Mouse (Mus musculus): Measurements from ENCODE around the gene Gcnt3. TPM values are rescaled to one million over a fixed set of nuclear protein-coding genes. Genes with fewer than 3 reads are reported as not detected.
A peak's percentile ranks its signal among the peaks of the same experiment; 100 is the strongest.
"Not testable (repeated sequence)": the region's sequence is repeated elsewhere in the genome, so short reads cannot be mapped to it uniquely, and the experiment has no call there.

The Gcnt3 gene
- total RNA-seq, 2 experiments from 2014 or later: not detected

DNA sequence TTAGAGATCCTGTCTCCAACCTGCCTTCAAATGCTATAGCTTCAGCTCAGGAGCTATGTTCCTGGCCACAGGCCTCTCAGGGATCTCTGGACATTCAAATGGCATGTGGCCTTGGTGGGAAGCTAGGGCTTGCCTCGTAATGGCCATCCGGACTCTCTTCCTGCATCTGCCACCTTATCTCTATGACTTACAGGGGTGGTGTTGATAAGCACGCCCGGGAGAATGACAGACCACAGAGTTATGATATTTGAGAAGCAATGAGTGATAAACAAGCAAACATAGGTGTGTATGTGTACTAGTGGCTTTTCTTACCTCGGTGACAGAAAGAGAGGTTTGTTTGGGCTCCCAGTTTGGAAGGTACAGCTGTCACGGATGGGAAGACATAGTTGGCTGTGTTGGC, 8.4 kb upstream of the Gcnt3 start:
- no peak for DNase-seq (ENCODE audit: extremely low spot score in 1 of 2, low spot score in 1 of 2)

DNA sequence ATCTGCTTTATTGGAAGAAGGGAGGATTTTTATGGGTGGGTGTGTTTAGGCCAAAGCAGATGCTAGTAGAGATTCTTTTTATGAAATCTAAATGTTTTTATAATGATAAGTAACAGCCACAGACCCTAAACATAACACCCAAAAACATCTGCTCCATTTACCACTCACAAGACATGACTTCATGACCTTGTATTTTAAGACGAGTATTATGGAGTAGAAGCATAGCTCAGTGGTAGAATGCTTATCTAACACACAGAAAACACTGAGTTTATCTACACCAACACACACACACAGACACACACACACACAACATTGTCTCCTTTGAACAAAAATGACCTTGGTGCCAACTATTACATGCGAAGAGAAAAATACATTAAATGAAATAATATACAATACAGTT, 7.0 kb upstream of the Gcnt3 start:
- DNase-seq (ENCODE audit: extremely low spot score in 1 of 2, low spot score in 1 of 2): no peak

- DNase-seq (ENCODE audit: extremely low spot score in 1 of 2, low spot score in 1 of 2): no peak
These were observed 5.0 kb upstream of the Gcnt3 start for GRCm38 (mm10) chr9:70042935-70043334.

DNA sequence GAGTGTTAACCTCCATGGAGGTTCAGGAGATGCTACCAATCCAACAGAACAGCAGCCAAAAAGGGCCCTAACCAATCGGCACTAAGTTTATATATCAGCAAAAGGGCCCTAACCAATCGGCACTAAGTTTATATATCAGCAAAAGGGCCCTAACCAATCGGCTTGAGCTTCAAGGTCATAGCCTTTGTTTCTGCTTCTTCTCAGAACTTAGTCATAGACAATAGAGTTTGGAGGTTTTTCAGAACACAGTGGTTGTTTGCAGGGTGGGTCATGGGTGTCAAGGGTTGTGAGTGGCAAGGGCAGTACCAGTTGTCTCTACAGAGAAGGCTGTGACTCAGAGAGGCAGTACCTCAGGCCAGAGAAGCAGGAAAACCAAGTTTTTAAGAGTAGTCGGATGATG, 4.2 kb upstream of the Gcnt3 start:
- no peak for DNase-seq (ENCODE audit: extremely low spot score in 1 of 2, low spot score in 1 of 2)

GRCm38 (mm10) chr9:70040570-70040969, 2.7 kb upstream of the Gcnt3 start:
- no peak for DNase-seq (ENCODE audit: extremely low spot score in 1 of 2, low spot score in 1 of 2)

DNA sequence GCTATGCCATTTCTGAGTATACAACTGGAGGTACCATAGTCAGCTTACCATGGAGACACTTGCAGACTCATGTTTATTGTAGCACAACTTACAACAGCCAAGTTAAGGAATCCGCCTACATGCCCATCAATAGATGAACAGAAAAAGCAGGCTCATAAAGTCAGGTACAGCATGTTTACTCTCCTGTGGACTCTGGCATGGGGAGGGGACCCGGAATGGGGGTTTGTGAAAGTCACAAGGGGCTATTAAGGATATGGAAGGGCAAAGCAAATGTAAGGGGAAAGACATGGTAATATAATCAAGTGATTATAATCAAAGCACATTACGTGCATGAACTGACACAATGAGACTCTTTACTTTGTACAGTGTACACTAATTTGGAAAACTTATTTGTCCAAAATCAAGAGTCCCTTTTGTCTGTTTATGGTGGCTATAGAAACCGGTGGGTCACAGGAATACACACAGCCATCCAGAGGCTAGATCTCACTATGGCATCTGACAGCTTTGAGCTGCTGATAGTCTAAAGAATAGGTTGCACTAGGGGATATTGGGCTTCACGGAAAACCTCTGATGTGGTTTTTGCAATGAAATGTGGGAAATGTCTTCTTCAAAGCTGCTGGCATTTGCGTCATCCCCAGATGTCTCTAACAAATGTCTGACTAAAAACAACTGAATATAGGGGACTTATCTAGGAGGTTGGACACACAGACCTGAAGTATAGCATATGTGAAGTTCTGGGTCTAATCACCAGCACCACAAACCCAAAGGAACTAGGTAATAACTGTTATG, 1.9 kb upstream of the Gcnt3 start:
- DNase-seq (ENCODE audit: extremely low spot score in 1 of 2, low spot score in 1 of 2): no peak

DNA sequence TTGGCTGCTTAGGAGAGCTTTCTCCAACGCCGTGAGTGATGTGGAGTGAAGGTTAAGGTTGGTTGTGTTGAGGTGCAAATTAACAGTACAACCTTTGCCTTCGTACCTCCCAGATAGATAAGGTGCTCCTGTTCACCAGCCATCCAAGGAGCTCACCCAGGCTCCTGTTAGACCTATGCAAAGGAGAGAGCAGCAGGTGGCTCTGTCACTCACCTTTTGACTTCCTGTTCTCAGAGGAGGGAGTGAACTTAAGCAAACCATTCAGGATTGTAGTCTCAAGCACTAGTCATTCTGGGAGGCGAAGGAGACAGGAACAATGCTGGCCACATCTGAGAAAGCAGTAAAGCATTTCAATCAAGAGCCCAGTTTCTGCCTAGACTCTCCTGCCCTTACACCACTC, 1.2 kb downstream of the Gcnt3 start:
- DNase-seq (ENCODE audit: extremely low spot score in 1 of 2, low spot score in 1 of 2): no peak

DNA sequence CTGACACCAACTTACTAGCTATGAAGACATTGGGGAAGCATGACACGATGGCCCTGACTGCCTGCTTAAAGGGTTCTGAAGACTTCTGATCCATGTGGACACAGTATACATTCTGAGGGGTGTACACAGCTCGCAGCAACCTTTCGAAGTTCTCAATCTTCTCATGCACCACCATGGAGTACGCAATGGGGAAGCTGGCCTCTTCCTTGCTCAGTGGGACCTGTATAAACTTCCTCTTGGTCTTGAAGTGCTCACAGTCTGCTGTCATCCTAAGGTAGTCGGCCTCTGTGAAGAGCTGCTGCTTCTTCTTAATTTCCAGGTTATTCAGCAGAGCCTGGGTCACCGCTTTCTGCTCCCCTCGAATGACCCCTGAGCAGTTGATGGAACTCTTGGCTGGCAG, 3.2 kb downstream of the Gcnt3 start:
- DNase-seq (ENCODE audit: extremely low spot score in 1 of 2, low spot score in 1 of 2): no peak

GRCm38 (mm10) chr9:70033056-70033455, 4.8 kb downstream of the Gcnt3 start:
- no peak for DNase-seq (ENCODE audit: extremely low spot score in 1 of 2, low spot score in 1 of 2)

DNA sequence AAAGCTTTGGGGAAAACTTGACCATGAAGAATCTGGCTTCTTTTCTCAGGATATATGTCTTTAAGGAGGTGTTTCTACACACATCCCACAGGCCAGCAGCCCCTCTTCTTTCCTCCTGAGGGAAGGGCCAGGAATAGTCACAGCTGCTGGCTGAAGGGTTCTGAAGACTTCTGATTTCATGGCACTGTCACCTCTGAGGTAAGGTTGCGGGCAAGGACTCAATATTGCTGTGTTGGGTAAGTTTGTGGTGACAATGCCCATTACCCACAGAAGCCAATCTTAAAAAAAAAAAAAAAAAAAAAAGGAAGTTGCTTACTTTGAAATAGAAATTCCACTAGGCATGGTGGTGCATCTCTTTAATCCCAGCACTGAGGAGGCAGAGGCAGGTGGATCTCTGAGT, 5.7 kb downstream of the Gcnt3 start:
- DNase-seq (ENCODE audit: extremely low spot score in 1 of 2, low spot score in 1 of 2): no peak

DNA sequence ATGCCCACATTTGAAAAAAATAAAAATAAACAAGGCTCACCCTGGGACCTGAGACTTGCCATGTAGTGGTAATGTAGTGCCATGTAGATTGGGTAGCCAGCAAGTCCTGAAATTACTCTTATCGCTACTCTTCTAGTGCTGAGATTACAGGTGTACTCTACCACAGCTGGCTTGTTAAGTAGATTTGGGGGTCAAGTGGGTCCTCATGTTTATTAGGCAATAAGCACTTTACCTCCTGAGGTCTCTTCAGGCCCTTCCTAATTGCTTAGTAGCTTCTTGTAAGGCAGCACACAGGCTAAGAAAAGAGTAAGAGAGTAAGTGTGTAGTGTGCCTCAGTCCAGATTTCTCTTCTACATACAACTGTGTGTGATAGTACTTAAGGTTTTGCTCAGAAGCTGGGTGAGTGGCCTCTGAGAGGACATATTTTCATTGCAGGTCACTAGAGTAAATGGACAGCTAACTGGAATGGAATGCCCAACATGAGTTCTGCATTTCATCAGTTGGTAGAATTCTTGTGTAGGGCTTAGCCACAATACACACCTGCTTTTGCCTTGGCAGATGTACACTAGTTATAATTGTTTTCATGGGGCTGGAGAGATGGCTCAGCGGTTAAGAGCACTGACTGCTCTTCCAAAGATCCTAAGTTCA, 12.4 kb downstream of the Gcnt3 start:
- DNase-seq (ENCODE audit: extremely low spot score in 1 of 2, low spot score in 1 of 2): no peak

DNA sequence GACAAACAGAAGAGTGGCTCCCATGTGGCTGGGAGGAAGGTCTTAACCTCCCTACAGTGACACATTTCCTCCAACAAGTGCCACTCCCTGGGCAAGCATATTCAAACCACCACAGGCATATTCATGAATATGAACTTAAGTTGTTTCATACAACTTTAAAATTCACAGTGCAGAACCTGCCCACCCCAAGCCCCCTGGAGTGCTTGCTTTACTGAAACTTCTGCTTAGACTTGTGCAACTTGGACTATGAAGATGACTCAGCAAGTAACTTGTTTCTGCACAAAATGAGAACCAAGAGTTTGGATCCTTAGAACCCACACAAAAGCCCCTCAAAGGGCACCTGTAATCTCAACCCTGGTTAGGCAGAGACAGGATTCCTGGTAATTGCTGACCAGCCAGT, 13.2 kb downstream of the Gcnt3 start:
- no peak for DNase-seq (ENCODE audit: extremely low spot score in 1 of 2, low spot score in 1 of 2)

- not testable (repeated sequence) for DNase-seq (ENCODE audit: extremely low spot score in 1 of 2, low spot score in 1 of 2)
These were observed 14.3 kb downstream of the Gcnt3 start for GRCm38 (mm10) chr9:70023615-70024014.

GRCm38 (mm10) chr9:70022083-70022482, 15.8 kb downstream of the Gcnt3 start:
- no peak for DNase-seq (ENCODE audit: extremely low spot score in 1 of 2, low spot score in 1 of 2)

DNA sequence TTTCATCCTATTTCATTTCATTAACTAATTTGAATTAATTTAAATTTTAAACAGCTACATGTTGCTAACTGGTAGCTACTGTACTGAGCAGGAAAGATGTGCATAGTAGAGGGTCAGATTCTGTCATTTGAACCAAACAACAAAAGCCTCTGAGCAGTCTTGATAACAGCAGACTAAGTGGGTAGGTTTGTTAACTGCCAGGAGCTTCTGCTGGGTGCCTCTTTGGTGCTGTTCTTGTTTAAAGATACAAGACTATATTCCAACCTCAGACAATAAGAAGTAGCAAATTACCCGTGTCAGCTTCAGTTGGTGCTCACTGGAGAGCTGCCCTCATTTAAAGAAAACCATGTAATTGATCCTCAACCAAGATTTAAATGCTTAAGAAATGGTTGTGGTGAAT, 16.3 kb downstream of the Gcnt3 start:
- DNase-seq (ENCODE audit: extremely low spot score in 1 of 2, low spot score in 1 of 2): no peak

DNA sequence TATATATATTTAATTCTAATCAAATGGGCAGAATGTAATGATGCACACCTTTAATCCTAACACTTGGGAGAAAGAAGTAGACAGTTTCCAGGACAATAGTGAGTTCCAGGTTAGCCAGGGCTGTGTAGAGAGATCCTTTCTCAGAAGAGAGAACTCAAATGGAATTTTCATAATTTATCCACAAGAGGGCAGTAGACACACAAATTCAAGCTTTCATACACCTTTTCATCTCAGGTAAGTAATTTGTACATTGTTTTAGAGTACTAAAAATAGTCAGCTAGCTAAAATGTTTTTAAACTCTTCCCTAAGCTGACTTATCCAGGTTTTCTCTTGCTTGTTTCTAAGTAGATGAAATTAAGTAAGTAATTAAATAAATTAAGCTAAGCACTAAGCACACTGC, 19.0 kb downstream of the Gcnt3 start:
- DNase-seq (ENCODE audit: extremely low spot score in 1 of 2, low spot score in 1 of 2): no peak

DNA sequence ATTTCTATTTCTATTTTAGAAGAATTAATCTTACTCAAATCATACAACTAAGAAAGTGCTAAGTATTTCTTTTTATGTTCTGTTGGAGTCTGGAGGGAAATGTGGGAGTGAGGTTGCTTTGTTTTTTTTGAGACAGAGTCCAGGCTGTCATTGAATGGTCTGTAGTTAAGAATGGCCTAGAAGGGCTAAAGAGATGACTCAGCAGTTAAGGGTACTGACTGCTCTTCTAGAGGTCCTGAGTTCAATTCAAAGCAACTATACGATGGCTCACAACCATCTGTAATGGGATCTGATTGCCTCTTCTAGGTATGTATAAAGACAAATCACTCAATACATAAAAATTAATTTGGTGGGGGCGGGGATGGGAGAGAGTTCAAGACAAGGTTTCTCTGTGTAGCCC, 22.3 kb downstream of the Gcnt3 start:
- no peak for DNase-seq (ENCODE audit: extremely low spot score in 1 of 2, low spot score in 1 of 2)

DNA sequence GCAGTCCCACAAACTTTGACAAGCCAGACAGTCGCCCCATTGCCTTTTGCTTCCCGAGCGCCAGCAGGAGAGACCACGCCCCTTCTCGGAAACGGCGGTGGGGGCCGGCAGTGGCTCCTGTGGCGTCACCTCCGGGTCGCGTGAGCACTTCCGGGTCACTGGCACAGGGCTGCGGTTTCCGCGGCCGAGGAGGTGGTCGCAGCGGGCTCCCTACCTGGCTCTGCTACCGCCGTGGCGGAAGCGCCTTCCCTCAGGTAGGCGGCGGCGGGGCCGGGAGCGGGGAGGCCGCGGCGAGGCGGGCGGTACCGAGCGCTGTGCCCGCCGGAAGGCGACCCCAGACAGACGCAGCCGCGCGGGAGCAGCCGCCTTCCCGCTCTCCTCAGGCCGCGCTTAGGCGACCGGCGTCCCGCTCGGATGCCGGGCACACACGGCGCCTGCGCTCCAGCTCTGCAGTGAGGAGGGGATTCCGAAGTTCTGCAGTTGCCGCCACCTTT, 25.4 kb downstream of the Gcnt3 start, which contains the start of gene Gtf2a2:
Gene Gtf2a2 (plus strand): TSS at position 143 of the 494 bp plus-strand sequence.
- DNase-seq (ENCODE audit: extremely low spot score in 1 of 2, low spot score in 1 of 2): peak; percentile 90

- no peak for DNase-seq (ENCODE audit: extremely low spot score in 1 of 2, low spot score in 1 of 2)
These were observed 26.1 kb downstream of the Gcnt3 start for GRCm38 (mm10) chr9:70011537-70012407.

- no peak for DNase-seq (ENCODE audit: extremely low spot score in 1 of 2, low spot score in 1 of 2)
These were observed 27.0 kb downstream of the Gcnt3 start for GRCm38 (mm10) chr9:70010781-70011473.
